Mouse (Mus musculus) liver, embryonic 14.5 days (tissue): ENCODE data around the gene Mecom.

ENCODE experiments used
- CTCF ChIP-seq: IDR thresholded peaks from 2 replicates; pipeline ENCODE4 v1.5.1; 2016; ENCODE audit warnings: antibody characterized with exemption, low read depth, control low read depth
- EP300 ChIP-seq: IDR thresholded peaks from 2 replicates; pipeline ENCODE4 v1.6.1; 2016; ENCODE audit warnings: antibody characterized with exemption, low read depth

DNA sequence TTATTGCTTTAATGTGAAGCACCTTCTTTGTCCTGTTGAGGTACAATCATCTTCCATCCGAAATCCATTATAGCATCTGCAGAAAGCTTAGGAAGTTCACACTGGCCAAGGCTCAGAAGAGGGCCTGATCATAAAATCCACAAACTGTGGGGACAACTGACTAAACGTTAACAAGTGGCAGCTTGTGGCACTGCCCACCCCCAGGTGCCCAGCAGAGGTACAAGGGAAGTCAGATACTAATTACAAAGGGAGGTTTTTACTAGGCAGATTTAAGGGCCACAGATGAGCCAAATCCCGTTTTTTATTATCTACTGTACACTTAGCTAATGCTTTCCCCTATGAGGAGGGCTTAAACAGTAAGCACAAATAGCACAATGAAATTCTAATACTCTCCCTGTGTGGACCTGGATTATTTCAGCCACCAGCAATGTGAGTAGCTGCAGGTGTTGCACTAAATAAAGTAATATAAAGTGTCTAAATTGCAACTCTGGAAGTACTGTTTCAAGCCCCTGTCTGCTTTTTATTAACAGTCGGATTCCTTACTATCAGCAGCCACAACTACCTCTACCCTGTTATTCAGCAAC is 443.2 kb downstream of the Mecom start:
- TF ChIP-seq EP300 (no peak), CTCF (no peak)
